Mouse (Mus musculus) monocyte, adult 5-6 weeks (primary cell): ENCODE measurements around the gene Tnfrsf13c. TPM values are rescaled to one million over a fixed set of nuclear protein-coding genes. Genes with fewer than 3 reads are reported as not detected.

ENCODE experiments used
- ATAC-seq: fragments of 153-309, 156-312 bp; replicated peaks from 2 replicates; pipeline ENCODE4 v1.8.0; 2017; ENCODE audit warnings: mild to moderate bottlenecking; ENCODE audit not compliant: low TSS enrichment, insufficient number of reproducible peaks, severe bottlenecking, poor library complexity, low FRiP score
- total RNA-seq: library from RNA; stranded (forward); fragments of 200-1000, 200-491, 200-594 nt; gene quantifications from 3 replicates; pipeline ENCODE4 v1.2.3, GENCODE M21; 2017

Tnfrsf13c gene
- total RNA-seq, 1 experiment from 2014 or later, result 17.9 TPM

GRCm38 (mm10) chr15:82188481-82189240 lies 35.5 kb downstream of the Tnfrsf13c start:
- ATAC-seq, result no peak

GRCm38 (mm10) chr15:82187924-82188323 lies 36.2 kb downstream of the Tnfrsf13c start:
- no peak for ATAC-seq

- ATAC-seq, result no peak
Measured at GRCm38 (mm10) chr15:82187401-82187800, 36.8 kb downstream of the Tnfrsf13c start.

GRCm38 (mm10) chr15:82186931-82187330 lies 37.2 kb downstream of the Tnfrsf13c start:
- no peak for ATAC-seq

GRCm38 (mm10) chr15:82186131-82186530 lies 38.0 kb downstream of the Tnfrsf13c start:
- ATAC-seq, result no peak

GRCm38 (mm10) chr15:82185062-82185783 lies 38.9 kb downstream of the Tnfrsf13c start:
- no peak for ATAC-seq

- no peak for ATAC-seq
Measured at GRCm38 (mm10) chr15:82184656-82185055, 39.5 kb downstream of the Tnfrsf13c start.

GRCm38 (mm10) chr15:82184183-82184582 lies 40.0 kb downstream of the Tnfrsf13c start:
- no peak for ATAC-seq

GRCm38 (mm10) chr15:82183596-82183995 lies 40.6 kb downstream of the Tnfrsf13c start:
- no peak for ATAC-seq

GRCm38 (mm10) chr15:82182311-82182710 lies 41.9 kb downstream of the Tnfrsf13c start:
- ATAC-seq, result no peak

GRCm38 (mm10) chr15:82181131-82181530 lies 43.0 kb downstream of the Tnfrsf13c start:
- ATAC-seq, result no peak

GRCm38 (mm10) chr15:82177743-82178290 lies 46.4 kb downstream of the Tnfrsf13c start:
- ATAC-seq, result no peak

- no peak for ATAC-seq
Measured at GRCm38 (mm10) chr15:82175091-82175490, 49.1 kb downstream of the Tnfrsf13c start.

- ATAC-seq, result no peak
Measured at GRCm38 (mm10) chr15:82172648-82173047, 51.5 kb downstream of the Tnfrsf13c start.

Other genes with a start within 250 kb of the Tnfrsf13c start
- not detected in 3 replicates for gene 1700029P11Rik, start 243.8 kb downstream of the Tnfrsf13c start, total RNA-seq
- 37.3 to 62.6 TPM (median 61.9 TPM) in 3 replicates for gene Xrcc6, start 236.5 kb downstream of the Tnfrsf13c start, total RNA-seq
- 3.2 to 7.3 TPM (median 4.8 TPM) in 3 replicates for gene Desi1, start 190.5 kb downstream of the Tnfrsf13c start, total RNA-seq
- gene Snu13, start 176.8 kb downstream of the Tnfrsf13c start, total RNA-seq, result 111 to 112 TPM (median 112 TPM) in 3 replicates
- gene 4930407I10Rik, start 165.2 kb downstream of the Tnfrsf13c start, total RNA-seq, result not detected in 3 replicates
- not detected in 3 replicates for gene Mei1, start 154.4 kb downstream of the Tnfrsf13c start, total RNA-seq
- 28.6 to 54.3 TPM (median 43.2 TPM) in 3 replicates for gene Ccdc134, start 96.4 kb downstream of the Tnfrsf13c start, total RNA-seq
- 43.2 to 64.7 TPM (median 49.7 TPM) in 3 replicates for gene Srebf2, start 77.2 kb downstream of the Tnfrsf13c start, total RNA-seq
- gene Shisa8, start 11.6 kb downstream of the Tnfrsf13c start, total RNA-seq, result not detected in 3 replicates
- gene Cenpm, start 20.4 kb upstream of the Tnfrsf13c start, total RNA-seq, result not detected in 3 replicates
- not detected in 3 replicates for gene 1500009C09Rik, start 28.0 kb upstream of the Tnfrsf13c start, total RNA-seq
- 0.48 TPM in 1 of 3 replicates, not detected in the others for gene Sept3, start 50.5 kb upstream of the Tnfrsf13c start, total RNA-seq
- gene Wbp2nl, start 74.6 kb upstream of the Tnfrsf13c start, total RNA-seq, result not detected in 3 replicates
- gene Naga, start 114.6 kb upstream of the Tnfrsf13c start, total RNA-seq, result 155 to 216 TPM (median 169 TPM) in 3 replicates
- 6.1 to 11.4 TPM (median 7.8 TPM) in 3 replicates for gene Pheta2, start 114.6 kb upstream of the Tnfrsf13c start, total RNA-seq
- gene Smdt1, start 114.6 kb upstream of the Tnfrsf13c start, total RNA-seq, result 57.5 to 129 TPM (median 113 TPM) in 3 replicates
- 139 to 263 TPM (median 256 TPM) in 3 replicates for gene Ndufa6, start 130.0 kb upstream of the Tnfrsf13c start, total RNA-seq
- 0.57 to 2.1 TPM in 2 of 3 replicates, not detected in the other for gene Cyp2d22, start 155.9 kb upstream of the Tnfrsf13c start, total RNA-seq
- gene Cyp2d11, start 169.7 kb upstream of the Tnfrsf13c start, total RNA-seq, result not detected in 3 replicates
- not detected in 3 replicates for gene Cyp2d10, start 182.8 kb upstream of the Tnfrsf13c start, total RNA-seq
- gene Cyp2d9, start 209.1 kb upstream of the Tnfrsf13c start, total RNA-seq, result not detected in 3 replicates